Mouse (Mus musculus) brain, embryonic 14.5 days (tissue): ENCODE data around the gene Marc1. TPM values are rescaled to one million over a fixed set of nuclear protein-coding genes. Genes with fewer than 3 reads are reported as not detected.

Experiments used
- DNase-seq: peaks from one replicate; pipeline ENCODE4 v3.0.0-alpha.2; 2011; ENCODE audit warnings: low read depth
- CTCF ChIP-seq: fragments of 200-500 bp; IDR thresholded peaks from 2 replicates; pipeline ENCODE4 v1.5.1; 2012; ENCODE audit warnings: inconsistent platforms, mild to moderate bottlenecking, moderate library complexity, borderline replicate concordance; ENCODE audit not compliant: insufficient read depth, insufficient read length; ENCODE audit errors: extremely low read depth
- POLR2A ChIP-seq: fragments of 200-500 bp; IDR thresholded peaks from 2 replicates; pipeline ENCODE4 v1.6.1; 2012; ENCODE audit warnings: mild to moderate bottlenecking, inconsistent platforms, borderline replicate concordance; ENCODE audit not compliant: poor library complexity, insufficient read depth, insufficient read length, severe bottlenecking; ENCODE audit errors: extremely low read depth
- polyA plus RNA-seq: library from polyadenylated mRNA; depleted of rRNA; stranded (reverse); fragments of >200 nt; gene quantifications from 2 replicates; pipeline ENCODE4 v1.2.3, GENCODE M21; 2012; rRNA removed

Gene Marc1
- polyA plus RNA-seq, 1 experiment = 0.33 TPM

DNA sequence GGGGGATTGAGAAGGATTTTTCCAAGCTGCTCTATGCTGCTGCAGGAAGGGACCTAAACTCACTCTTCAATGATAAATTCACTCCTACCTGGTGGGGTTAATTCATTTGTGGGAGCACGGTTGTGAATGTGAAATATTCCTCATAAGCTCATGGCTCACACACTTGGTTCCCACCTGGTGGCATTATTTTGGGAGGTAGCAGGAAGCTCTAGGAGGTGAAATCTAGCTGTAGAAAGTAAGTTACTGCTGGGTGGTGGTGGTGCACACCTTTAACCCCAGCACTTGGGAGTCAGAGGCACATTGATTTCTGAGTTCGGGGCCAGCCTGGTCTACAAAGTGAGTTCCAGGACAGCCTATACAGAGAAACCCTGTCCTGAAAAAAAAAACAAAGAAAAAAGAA is 73.9 kb downstream of the Marc1 start:
- no peak for TF ChIP-seq CTCF
- TF ChIP-seq POLR2A = no peak
- DNase-seq = no peak

Other genes starting within 250 kb of the Marc1 start
- 0.92 and 2.0 TPM in 2 replicates for gene Hlx, start 78.7 kb downstream of the Marc1 start, polyA plus RNA-seq
- gene Marc2, start 35.1 kb upstream of the Marc1 start, polyA plus RNA-seq = 43.8 and 44.1 TPM in 2 replicates
- 4.4 and 7.8 TPM in 2 replicates for gene C130074G19Rik, start 71.9 kb upstream of the Marc1 start, polyA plus RNA-seq
- 37.7 and 63.8 TPM in 2 replicates for gene Mark1, start 188.3 kb upstream of the Marc1 start, polyA plus RNA-seq